Mouse (Mus musculus) brain, embryonic 14.5 days (tissue): ENCODE results near the gene Plxna4.

Experiments used
- CTCF ChIP-seq: fragments of 200-500 bp; IDR thresholded peaks from 2 replicates; pipeline ENCODE4 v1.5.1; 2012; ENCODE audit warnings: inconsistent platforms, mild to moderate bottlenecking, moderate library complexity, borderline replicate concordance; ENCODE audit not compliant: insufficient read depth, insufficient read length; ENCODE audit errors: extremely low read depth
- POLR2A ChIP-seq: fragments of 200-500 bp; IDR thresholded peaks from 2 replicates; pipeline ENCODE4 v1.6.1; 2012; ENCODE audit warnings: mild to moderate bottlenecking, inconsistent platforms, borderline replicate concordance; ENCODE audit not compliant: poor library complexity, insufficient read depth, insufficient read length, severe bottlenecking; ENCODE audit errors: extremely low read depth

DNA sequence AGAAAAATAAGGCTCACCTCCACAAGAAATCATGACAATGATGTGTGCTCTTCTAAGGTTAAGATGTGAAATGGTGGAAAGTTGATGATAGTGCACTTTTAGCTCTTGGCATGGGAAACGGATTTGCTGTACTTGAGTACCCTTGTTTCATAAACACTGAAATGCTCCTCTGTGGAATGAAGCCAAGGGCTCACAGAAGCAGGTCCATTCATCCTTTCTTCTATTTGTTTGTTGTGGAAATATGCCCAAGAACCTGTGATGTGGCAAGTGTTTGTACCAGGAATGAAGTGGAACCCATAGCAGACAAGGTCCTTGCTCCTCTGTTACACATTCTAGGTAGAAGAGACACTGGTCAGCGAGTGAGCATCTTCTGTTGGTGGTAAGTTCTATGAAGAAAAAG, 13.3 kb upstream of the Plxna4 start:
- no peak for TF ChIP-seq POLR2A
- TF ChIP-seq CTCF, result no peak
